Mouse (Mus musculus): ENCODE measurements around the gene Actl9. TPM values are rescaled to one million over a fixed set of nuclear protein-coding genes. Genes with fewer than 3 reads are reported as not detected.

Gene Actl9
- under 1 TPM in 1 of 2 experiments, not detected in 1; 0.29 TPM for total RNA-seq (2021)

- DNase-seq (ENCODE audit: low spot score in 2 of 2) = no peak
- intact Hi-C loops (cut with DNase I) = no loop called here
Measured at GRCm38 (mm10) chr17:33432019-33432946, at the start of gene Actl9. TSS of gene Actl9 (plus strand) at chr17:33432896.

GRCm38 (mm10) chr17:33385705-33386104 is 47.0 kb upstream of the Actl9 start:
- intact Hi-C loops (cut with DNase I) = no loop called here
- DNase-seq (ENCODE audit: low spot score in 2 of 2) = peak in 1 of 2 experiments; percentile 6

GRCm38 (mm10) chr17:33392271-33392670 is 40.4 kb upstream of the Actl9 start:
- no peak for DNase-seq (ENCODE audit: low spot score in 2 of 2)
- intact Hi-C loops (cut with DNase I) = no loop called here

GRCm38 (mm10) chr17:33394182-33395034 is 38.3 kb upstream of the Actl9 start, which contains the start of gene Zfp101:
TSS of gene Zfp101 (minus strand) at chr17:33394641.
- intact Hi-C loops (cut with DNase I) = no loop called here
- DNase-seq (ENCODE audit: low spot score in 2 of 2) = peak; percentile 84 to 90

- peak; percentile 55 to 65 for DNase-seq (ENCODE audit: low spot score in 2 of 2)
- intact Hi-C loops (cut with DNase I) = loop anchor here (2.0 kb wide), 1 partner anchor 100 kb away; no protein-coding TSS in a partner anchor
Measured at GRCm38 (mm10) chr17:33439148-33439547, 6.5 kb downstream of the Actl9 start.

GRCm38 (mm10) chr17:33439922-33440321 is 7.2 kb downstream of the Actl9 start:
- DNase-seq (ENCODE audit: low spot score in 2 of 2) = no peak
- intact Hi-C loops (cut with DNase I) = loop anchor here (2.0 kb wide), 1 partner anchor 99 kb away; no protein-coding TSS in a partner anchor

- DNase-seq (ENCODE audit: low spot score in 2 of 2) = no peak
- intact Hi-C loops (cut with DNase I) = no loop called here
Measured at GRCm38 (mm10) chr17:33441159-33441558, 8.5 kb downstream of the Actl9 start.

GRCm38 (mm10) chr17:33456631-33457030 is 23.9 kb downstream of the Actl9 start:
- no peak for DNase-seq (ENCODE audit: low spot score in 2 of 2)
- intact Hi-C loops (cut with DNase I) = no loop called here

GRCm38 (mm10) chr17:33471206-33471605 is 38.5 kb downstream of the Actl9 start:
- no peak for DNase-seq (ENCODE audit: low spot score in 2 of 2)
- intact Hi-C loops (cut with DNase I) = no loop called here

Other genes with a start within 250 kb of the Actl9 start
- not detected for gene Olfr239, start 241.6 kb upstream of the Actl9 start, total RNA-seq (2021)
- 1 to 10 TPM; 1.1 to 2.3 TPM for gene Olfr1564, start 211.2 kb upstream of the Actl9 start, total RNA-seq (2021)
- 10 to 100 TPM; 13.0 to 13.5 TPM for gene Zfp955a, start 177.8 kb upstream of the Actl9 start, total RNA-seq (2021)
- not detected for gene Olfr63, start 168.2 kb upstream of the Actl9 start, total RNA-seq (2021)
- gene Zfp955b, start 143.4 kb upstream of the Actl9 start, total RNA-seq (2021) = 10 to 100 TPM; 30.8 to 31.4 TPM
- gene Zfp81, start 74.0 kb upstream of the Actl9 start, total RNA-seq (2021) = 10 to 100 TPM; 17.1 to 19.3 TPM
- 10 to 100 TPM; 10.8 to 12.2 TPM for gene Zfp101, start 38.3 kb upstream of the Actl9 start, total RNA-seq (2021)
- gene Adamts10, start 91.3 kb downstream of the Actl9 start, total RNA-seq (2021) = 10 to 100 TPM; 19.9 to 36.9 TPM
- gene Myo1f, start 122.8 kb downstream of the Actl9 start, total RNA-seq (2021) = 1 to 10 TPM; 1.8 to 2.5 TPM
- gene Zfp414, start 196.2 kb downstream of the Actl9 start, total RNA-seq (2021) = 10 to 100 TPM; 43.6 to 46.6 TPM
- gene Pram1, start 205.2 kb downstream of the Actl9 start, total RNA-seq (2021) = under 1 TPM in 1 of 2 experiments, not detected in 1; 0.68 TPM

Measured in left cerebral cortex, postnatal 36 days (tissue).